Mouse (Mus musculus): ENCODE measurements around the gene Xylt1. TPM values are rescaled to one million over a fixed set of nuclear protein-coding genes. Genes with fewer than 3 reads are reported as not detected.
A peak's percentile ranks its signal among the peaks of the same experiment; 100 is the strongest.

Gene Xylt1
- polyA plus RNA-seq, 1 experiment from 2014 or later, result 2.1 TPM

DNA sequence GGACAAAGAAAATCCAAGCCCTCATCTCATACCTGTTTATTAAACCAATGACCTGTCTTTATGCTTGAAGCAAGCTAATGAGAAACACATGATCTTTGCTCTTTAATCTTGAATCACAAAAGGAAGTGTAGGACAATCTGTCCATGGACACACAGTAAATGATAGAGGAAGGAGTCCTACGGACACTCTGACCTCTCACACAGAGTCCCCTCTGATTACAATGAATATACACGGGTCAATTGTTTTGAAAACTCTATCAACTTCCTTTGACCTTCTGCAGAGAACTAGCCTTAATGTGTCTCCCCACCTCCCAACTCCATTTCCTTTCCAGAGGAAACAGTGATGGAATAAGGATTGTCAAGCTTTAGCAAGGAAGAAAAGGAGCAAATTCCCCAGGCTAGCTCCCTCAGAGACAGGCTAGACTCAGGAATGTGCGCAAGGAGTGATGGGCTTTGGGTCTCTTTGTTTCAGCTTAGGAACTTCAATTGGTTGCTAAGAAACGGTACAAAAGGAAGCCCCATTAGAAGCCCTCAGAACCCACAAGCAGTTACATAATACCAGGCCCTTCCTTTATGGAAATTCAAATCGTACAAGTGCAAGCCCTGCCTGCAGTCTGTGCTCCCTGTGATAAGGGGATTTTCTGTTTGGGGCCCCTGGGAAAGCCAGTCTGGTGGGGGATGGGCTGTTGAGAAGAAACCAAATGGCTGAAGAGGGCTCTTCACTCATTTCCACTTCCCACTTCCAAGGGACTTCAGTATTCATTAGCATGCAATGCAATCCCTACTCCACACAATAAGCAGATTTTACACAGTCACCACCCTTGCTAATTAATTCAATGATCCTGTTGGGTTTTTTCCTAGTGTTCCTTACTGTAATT is 305.6 kb downstream of the Xylt1 start:
- Histone ChIP-seq H3K27me3 (ENCODE audit: control insufficient read depth, insufficient read depth, low read length) (no peaks in the 10 kb centered on the region), H3K4me2 (replicated peaks; ENCODE audit: low read depth, low read length) (no peak overlapping the region), H3K9me3 (ENCODE audit: control insufficient read depth, low read length) (no peaks in the 10 kb centered on the region), H3K4me3 (ENCODE audit: low read depth, low read length) (no peak overlapping the region), H3K27ac (ENCODE audit: low read depth, low read length) (no peak overlapping the region), H3K4me1 (replicated peaks; ENCODE audit: control insufficient read depth, insufficient read depth, low read length) (no peaks in the 10 kb centered on the region), H3K36me3 (ENCODE audit: control insufficient read depth, insufficient read depth, low read length) (no peaks in the 10 kb centered on the region), H3K9ac (ENCODE audit: low read depth, low read length) (no peak overlapping the region)
- WGBS, result 11% methylated on average over 5 of the region's 5 CpGs
- peak; percentile 79 for DNase-seq (ENCODE audit: low spot score)
- ATAC-seq (ENCODE audit: low FRiP score), result peak; percentile 96

DNA sequence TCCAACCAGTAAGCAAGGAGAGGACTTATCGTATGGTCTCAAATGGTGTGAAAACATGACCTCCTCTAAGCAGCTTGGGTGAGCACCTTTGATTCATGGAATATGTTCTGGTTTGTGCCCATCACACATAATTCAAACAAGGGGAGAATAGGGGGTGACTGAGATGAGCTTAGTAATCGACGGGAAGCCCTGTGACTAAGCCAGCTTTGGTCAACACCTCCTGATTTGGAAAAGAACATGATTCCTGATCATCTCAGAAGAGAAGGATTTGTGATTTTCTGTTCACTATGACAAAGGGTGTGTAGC is 306.2 kb downstream of the Xylt1 start:
- H3K4me2 ChIP-seq (replicated peaks; ENCODE audit: low read depth, low read length), result no peak overlapping the region
- H3K9me3 ChIP-seq (ENCODE audit: control insufficient read depth, low read length), result no peaks in the 10 kb centered on the region
- ATAC-seq (ENCODE audit: low FRiP score) (no peak; the same call in 1 of the 2 replicates), DNase-seq (ENCODE audit: low spot score) (no peak)
- no peaks in the 10 kb centered on the region for H3K27me3 ChIP-seq (ENCODE audit: control insufficient read depth, insufficient read depth, low read length)
- no peak overlapping the region for H3K4me3 ChIP-seq (ENCODE audit: low read depth, low read length)
- no peak overlapping the region for H3K9ac ChIP-seq (ENCODE audit: low read depth, low read length)
- no peaks in the 10 kb centered on the region for H3K4me1 ChIP-seq (replicated peaks; ENCODE audit: control insufficient read depth, insufficient read depth, low read length)
- no peaks in the 10 kb centered on the region for H3K36me3 ChIP-seq (ENCODE audit: control insufficient read depth, insufficient read depth, low read length)
- no peak overlapping the region for H3K27ac ChIP-seq (ENCODE audit: low read depth, low read length)
- WGBS, result 68% methylated on average over 3 of the region's 3 CpGs

DNA sequence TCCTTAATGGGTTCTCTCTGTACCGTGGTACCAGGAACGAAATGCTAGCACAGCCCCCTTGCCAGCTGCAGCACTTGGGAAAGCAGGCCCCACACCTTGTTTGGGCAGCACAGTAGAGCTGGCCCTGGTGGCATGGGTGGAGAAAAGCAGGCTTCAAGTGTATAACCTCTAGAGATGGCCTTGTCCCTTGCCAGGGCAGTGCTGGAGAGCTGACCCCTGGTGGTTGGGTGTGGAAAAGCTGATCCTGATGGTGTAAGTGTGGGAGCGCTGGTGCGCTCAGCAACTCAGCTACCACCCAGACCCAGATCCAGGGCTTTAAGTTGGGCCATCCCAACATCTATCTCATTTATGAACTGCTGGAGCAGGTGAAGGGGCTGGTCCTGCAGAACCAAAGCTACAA is 314.8 kb downstream of the Xylt1 start:
- no peak overlapping the region for H3K27ac ChIP-seq (ENCODE audit: low read depth, low read length)
- WGBS, result 89% methylated on average over 4 of the region's 4 CpGs
- no peaks in the 10 kb centered on the region for H3K27me3 ChIP-seq (ENCODE audit: control insufficient read depth, insufficient read depth, low read length)
- no peaks in the 10 kb centered on the region for H3K4me1 ChIP-seq (replicated peaks; ENCODE audit: control insufficient read depth, insufficient read depth, low read length)
- no peak overlapping the region for H3K9ac ChIP-seq (ENCODE audit: low read depth, low read length)
- no peaks in the 10 kb centered on the region for H3K36me3 ChIP-seq (ENCODE audit: control insufficient read depth, insufficient read depth, low read length)
- H3K4me3 ChIP-seq (ENCODE audit: low read depth, low read length), result no peak overlapping the region
- no peak for DNase-seq (ENCODE audit: low spot score)
- ATAC-seq (ENCODE audit: low FRiP score), result no peak
- H3K4me2 ChIP-seq (replicated peaks; ENCODE audit: low read depth, low read length), result no peak overlapping the region
- H3K9me3 ChIP-seq (ENCODE audit: control insufficient read depth, low read length), result no peaks in the 10 kb centered on the region

DNA sequence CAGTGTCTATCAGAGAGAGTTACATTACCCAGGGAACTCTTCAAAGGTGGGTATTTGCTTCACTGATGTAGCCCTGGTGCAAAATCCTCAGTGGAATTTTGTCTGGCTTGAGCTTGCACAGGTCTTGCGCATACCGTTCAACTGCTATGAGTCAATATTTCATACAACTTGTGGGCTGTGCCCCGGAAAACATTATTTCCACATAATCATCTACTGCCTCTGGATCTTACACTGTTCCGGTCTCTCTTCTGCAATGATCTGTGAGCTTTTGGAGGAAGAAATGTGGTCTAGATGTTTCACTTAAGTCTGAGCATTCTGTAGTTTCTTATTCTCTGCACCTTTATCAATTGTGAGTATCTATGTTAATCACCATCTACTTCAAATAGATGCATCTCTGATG is 316.9 kb downstream of the Xylt1 start:
- Histone ChIP-seq H3K4me2 (replicated peaks; ENCODE audit: low read depth, low read length) (no peak overlapping the region), H3K27ac (ENCODE audit: low read depth, low read length) (no peak overlapping the region), H3K27me3 (ENCODE audit: control insufficient read depth, insufficient read depth, low read length) (no peaks in the 10 kb centered on the region), H3K9me3 (ENCODE audit: control insufficient read depth, low read length) (no peaks in the 10 kb centered on the region), H3K4me3 (ENCODE audit: low read depth, low read length) (no peak overlapping the region), H3K36me3 (ENCODE audit: control insufficient read depth, insufficient read depth, low read length) (no peaks in the 10 kb centered on the region), H3K4me1 (replicated peaks; ENCODE audit: control insufficient read depth, insufficient read depth, low read length) (no peaks in the 10 kb centered on the region), H3K9ac (ENCODE audit: low read depth, low read length) (no peak overlapping the region)
- DNase-seq (ENCODE audit: low spot score), result no peak
- 96% methylated on average over 4 of the region's 4 CpGs for WGBS
- ATAC-seq (ENCODE audit: low FRiP score), result no peak

DNA sequence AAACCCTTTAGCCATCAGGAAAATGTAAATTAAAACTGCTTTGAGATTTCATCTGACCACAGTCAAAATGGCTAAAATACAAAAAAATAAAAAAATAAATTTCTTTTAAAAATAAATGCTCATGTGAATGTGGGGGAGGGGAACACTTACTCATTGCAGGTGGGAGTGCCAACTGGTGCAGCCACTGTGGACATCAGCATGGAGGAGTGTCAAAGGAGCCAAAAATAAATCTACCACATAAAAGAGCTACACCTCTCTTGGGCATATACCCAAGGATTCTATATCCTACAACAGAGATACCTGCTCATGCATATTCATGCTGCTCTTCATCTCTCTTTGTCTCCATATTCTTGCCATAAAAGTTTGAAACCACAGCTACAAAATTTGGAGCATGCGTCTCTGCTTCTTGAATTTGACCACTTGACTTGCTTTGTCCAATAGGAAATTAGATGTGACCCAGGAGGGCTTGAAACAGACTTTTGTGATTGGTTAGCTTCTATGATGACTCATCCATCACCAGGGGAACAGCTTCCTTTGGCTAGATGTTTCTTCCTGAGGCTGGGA is 317.9 kb downstream of the Xylt1 start:
- no peaks in the 10 kb centered on the region for H3K36me3 ChIP-seq (ENCODE audit: control insufficient read depth, insufficient read depth, low read length)
- H3K27me3 ChIP-seq (ENCODE audit: control insufficient read depth, insufficient read depth, low read length), result no peaks in the 10 kb centered on the region
- DNase-seq (ENCODE audit: low spot score) (no peak), ATAC-seq (ENCODE audit: low FRiP score) (no peak)
- no peak overlapping the region for H3K4me2 ChIP-seq (replicated peaks; ENCODE audit: low read depth, low read length)
- no peak overlapping the region for H3K27ac ChIP-seq (ENCODE audit: low read depth, low read length)
- H3K9me3 ChIP-seq (ENCODE audit: control insufficient read depth, low read length), result no peaks in the 10 kb centered on the region
- no peak overlapping the region for H3K4me3 ChIP-seq (ENCODE audit: low read depth, low read length)
- H3K4me1 ChIP-seq (replicated peaks; ENCODE audit: control insufficient read depth, insufficient read depth, low read length), result no peaks in the 10 kb centered on the region
- no peak overlapping the region for H3K9ac ChIP-seq (ENCODE audit: low read depth, low read length)
- WGBS, result 85% methylated on average over 1 of the region's 1 CpGs

DNA sequence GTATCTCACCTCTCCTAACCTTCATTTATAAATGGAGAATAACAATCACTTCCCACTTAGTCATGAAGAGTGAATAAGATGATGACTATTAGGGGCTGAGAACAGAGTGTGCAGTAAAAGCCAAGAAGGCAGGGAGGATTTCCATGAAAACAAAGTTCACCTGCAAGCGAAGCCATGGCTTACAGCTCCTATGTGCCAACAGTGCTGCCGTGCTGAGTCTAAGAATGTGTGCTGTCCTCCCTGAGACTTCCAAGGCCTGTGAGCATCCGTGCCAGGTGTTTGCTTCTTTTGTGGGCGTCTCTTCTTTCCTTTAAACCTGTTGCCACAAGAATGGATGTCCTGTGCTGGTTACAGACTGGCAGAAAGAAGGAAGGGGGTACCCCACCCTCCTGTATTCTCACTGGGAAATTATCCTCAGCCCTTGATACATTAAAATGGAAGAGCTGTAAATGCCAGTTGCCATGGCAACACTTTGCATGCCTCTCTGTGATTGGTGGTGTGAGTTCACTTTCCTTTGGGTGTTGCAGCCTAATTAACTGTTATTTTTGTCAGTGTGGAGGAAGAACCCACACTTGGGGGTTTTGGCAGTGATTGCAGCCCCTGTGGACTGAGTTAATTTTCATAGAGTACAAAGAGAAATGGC is 318.7 kb downstream of the Xylt1 start:
- WGBS, result 67% methylated on average over 4 of the region's 4 CpGs
- peak; percentile 60; the same call in 1 of the 2 replicates for ATAC-seq (ENCODE audit: low FRiP score)
- H3K27ac ChIP-seq (ENCODE audit: low read depth, low read length), result no peak overlapping the region
- H3K4me3 ChIP-seq (ENCODE audit: low read depth, low read length), result no peak overlapping the region
- no peak overlapping the region for H3K4me2 ChIP-seq (replicated peaks; ENCODE audit: low read depth, low read length)
- no peaks in the 10 kb centered on the region for H3K9me3 ChIP-seq (ENCODE audit: control insufficient read depth, low read length)
- no peaks in the 10 kb centered on the region for H3K36me3 ChIP-seq (ENCODE audit: control insufficient read depth, insufficient read depth, low read length)
- peak; percentile 38 for DNase-seq (ENCODE audit: low spot score)
- H3K9ac ChIP-seq (ENCODE audit: low read depth, low read length), result no peak overlapping the region
- H3K27me3 ChIP-seq (ENCODE audit: control insufficient read depth, insufficient read depth, low read length), result no peaks in the 10 kb centered on the region
- no peaks in the 10 kb centered on the region for H3K4me1 ChIP-seq (replicated peaks; ENCODE audit: control insufficient read depth, insufficient read depth, low read length)

DNA sequence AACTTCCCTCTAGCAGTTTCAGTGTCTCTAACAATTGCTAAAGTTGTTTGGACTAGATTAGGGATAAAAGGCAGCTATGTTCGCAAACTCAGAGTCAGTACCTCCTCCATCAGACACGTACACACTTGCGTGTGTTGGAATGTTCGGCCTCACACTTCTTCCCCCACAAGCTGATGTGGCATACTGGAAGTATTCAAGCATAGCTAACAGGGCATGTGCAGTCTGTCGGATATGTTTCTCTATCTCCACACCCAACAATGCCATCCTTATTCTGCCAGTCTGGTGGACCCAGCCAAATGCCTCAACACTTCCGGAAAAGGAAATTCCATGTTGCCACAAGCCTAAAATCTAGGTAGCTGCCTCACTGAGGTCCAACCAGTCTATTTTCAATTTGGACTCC is 319.3 kb downstream of the Xylt1 start:
- DNase-seq (ENCODE audit: low spot score) (no peak), ATAC-seq (ENCODE audit: low FRiP score) (no peak)
- no peak overlapping the region for H3K27ac ChIP-seq (ENCODE audit: low read depth, low read length)
- H3K9me3 ChIP-seq (ENCODE audit: control insufficient read depth, low read length), result no peaks in the 10 kb centered on the region
- no peaks in the 10 kb centered on the region for H3K4me1 ChIP-seq (replicated peaks; ENCODE audit: control insufficient read depth, insufficient read depth, low read length)
- H3K27me3 ChIP-seq (ENCODE audit: control insufficient read depth, insufficient read depth, low read length), result no peaks in the 10 kb centered on the region
- H3K4me3 ChIP-seq (ENCODE audit: low read depth, low read length), result no peak overlapping the region
- H3K36me3 ChIP-seq (ENCODE audit: control insufficient read depth, insufficient read depth, low read length), result no peaks in the 10 kb centered on the region
- 80% methylated on average over 6 of the region's 6 CpGs for WGBS
- no peak overlapping the region for H3K9ac ChIP-seq (ENCODE audit: low read depth, low read length)
- no peak overlapping the region for H3K4me2 ChIP-seq (replicated peaks; ENCODE audit: low read depth, low read length)

DNA sequence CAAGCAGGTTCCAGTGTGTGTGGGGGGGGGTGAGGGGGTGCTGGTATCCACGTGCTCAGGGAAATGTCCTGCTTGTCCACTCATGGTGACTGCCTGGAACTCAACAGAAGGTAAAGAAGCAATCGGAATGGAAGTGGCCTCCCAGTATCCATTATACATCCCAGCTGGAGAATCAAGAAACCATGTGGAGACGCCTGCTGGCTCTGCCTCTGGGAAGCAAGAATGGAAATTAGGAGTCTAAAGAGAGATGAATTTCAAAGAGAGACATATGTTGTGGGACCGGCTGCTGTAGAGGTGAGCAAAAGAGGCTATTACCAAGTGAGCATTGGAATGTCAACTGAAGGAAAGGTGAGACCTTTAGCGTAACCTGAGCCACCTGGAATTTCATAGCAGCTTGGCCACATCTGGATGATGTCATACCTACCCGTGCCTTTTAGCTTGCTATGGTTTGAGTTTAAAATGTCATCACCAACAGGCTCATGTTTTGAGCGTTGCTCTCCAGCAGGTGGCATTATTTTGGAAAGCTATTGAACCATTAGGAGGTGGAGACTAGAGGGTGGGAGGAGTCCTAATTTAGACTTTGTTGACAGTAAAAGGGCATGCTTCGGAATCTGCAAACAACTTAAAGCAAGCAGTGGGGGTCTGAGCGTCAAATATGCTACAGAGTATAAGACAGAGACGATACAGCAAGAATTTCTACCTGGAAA is 329.3 kb downstream of the Xylt1 start:
- ATAC-seq (ENCODE audit: low FRiP score) (no peak), DNase-seq (ENCODE audit: low spot score) (no peak)
- Histone ChIP-seq H3K4me2 (replicated peaks; ENCODE audit: low read depth, low read length) (no peak overlapping the region), H3K9ac (ENCODE audit: low read depth, low read length) (no peak overlapping the region), H3K4me1 (replicated peaks; ENCODE audit: control insufficient read depth, insufficient read depth, low read length) (no peaks in the 10 kb centered on the region), H3K4me3 (ENCODE audit: low read depth, low read length) (no peak overlapping the region), H3K27ac (ENCODE audit: low read depth, low read length) (no peak overlapping the region), H3K36me3 (ENCODE audit: control insufficient read depth, insufficient read depth, low read length) (no peaks in the 10 kb centered on the region), H3K9me3 (ENCODE audit: control insufficient read depth, low read length) (no peaks in the 10 kb centered on the region), H3K27me3 (ENCODE audit: control insufficient read depth, insufficient read depth, low read length) (no peaks in the 10 kb centered on the region)
- WGBS, result 57% methylated on average over 10 of the region's 10 CpGs

Measured in hindbrain, embryonic 11.5 days (tissue).